Mouse (Mus musculus) heart, postnatal 0 days (tissue): ENCODE measurements at regions not wholly inside any gene's neighbourhood (a gene's known extent, or its start where the extent isn't known, plus 50 kb on each side); places are given as distances from the start of the nearest gene placed in this dataset.

Experiments
- CTCF ChIP-seq: IDR thresholded peaks from 2 replicates; pipeline ENCODE4 v1.5.1; 2016; ENCODE audit warnings: antibody characterized with exemption, control low read depth, low read depth
- EP300 ChIP-seq: IDR thresholded peaks from 2 replicates; pipeline ENCODE4 v1.6.1; 2016; ENCODE audit warnings: antibody characterized with exemption, low read depth

DNA sequence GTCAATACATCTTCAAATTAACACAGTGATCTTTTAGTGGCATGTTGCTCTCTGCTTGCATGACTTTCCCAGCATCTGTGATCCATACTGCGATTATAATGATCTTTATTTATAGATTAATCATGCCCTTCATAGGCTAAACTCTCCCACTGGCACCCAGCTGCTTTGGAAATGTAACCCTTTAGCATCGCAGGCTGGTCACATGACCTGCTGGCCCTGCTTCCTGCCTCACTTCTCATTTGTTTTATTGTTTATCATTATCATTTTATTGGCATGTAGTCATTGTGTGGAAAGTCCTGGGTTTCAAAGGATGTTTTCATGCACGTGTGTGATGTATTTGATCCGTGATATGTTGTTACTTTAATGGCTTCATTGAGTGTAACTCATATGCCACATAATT, 384.4 kb upstream of the Pmfbp1 start:
- no peak for TF ChIP-seq EP300
- TF ChIP-seq CTCF, result no peak
